Mouse (Mus musculus): ENCODE results near the gene Olfr937.

Olfr937 gene

GRCm38 (mm10) chr9:39064851-39065250 lies at the start of gene Olfr937:
Gene Olfr937 (minus strand): TSS chr9:39064951.
- DNase-seq (ENCODE audit: low read depth) = no peak

GRCm38 (mm10) chr9:39078787-39079186 lies 14.0 kb upstream of the Olfr937 start, which contains the start of gene Olfr938:
Gene Olfr938 (minus strand): TSS chr9:39078887.
- DNase-seq (ENCODE audit: low read depth) = no peak

- no peak for DNase-seq (ENCODE audit: low read depth)
These were observed 41.5 kb downstream of the Olfr937 start, which contains the start of gene Olfr146 for GRCm38 (mm10) chr9:39023277-39023676. Gene Olfr146 (minus strand): TSS chr9:39023377.
